Mouse (Mus musculus): ENCODE measurements around the gene Orai1. TPM values are rescaled to one million over a fixed set of nuclear protein-coding genes. Genes with fewer than 3 reads are reported as not detected.

The Orai1 gene
- polyA plus RNA-seq, 1 experiment, result 133 TPM

GRCm38 (mm10) chr5:123033646-123034160 lies 18.8 kb downstream of the Orai1 start:
- H3K27ac ChIP-seq (ENCODE audit: insufficient read depth, low read depth, low read length), result no peak overlapping the region
- WGBS, result 70% methylated on average over 7 of the region's 7 CpGs
- TF ChIP-seq POLR2A (IDR thresholded peaks at IDR 0.05; ENCODE audit: low read depth, low read length), result no peak
- no peak for TF ChIP-seq CTCF (IDR thresholded peaks at IDR 0.05; ENCODE audit: extremely low read depth, insufficient read length, insufficient replicate concordance, low read depth, low read length)
- peaks cover 22% of the 10 kb centered on the region for H3K4me1 ChIP-seq (ENCODE audit: control insufficient read depth, insufficient read depth, insufficient read length, low read length)
- peaks cover 15% of the 10 kb centered on the region for H3K36me3 ChIP-seq (ENCODE audit: control insufficient read depth, insufficient read depth, low read length)
- no peak overlapping the region for H3K4me3 ChIP-seq (ENCODE audit: low read depth, low read length)
- no peaks in the 10 kb centered on the region for H3K27me3 ChIP-seq (ENCODE audit: control insufficient read depth, insufficient read depth, low read length)

- no peaks in the 10 kb centered on the region for H3K27me3 ChIP-seq (ENCODE audit: control insufficient read depth, insufficient read depth, low read length)
- H3K36me3 ChIP-seq (ENCODE audit: control insufficient read depth, insufficient read depth, low read length), result peaks cover 7% of the 10 kb centered on the region; the same call in 1 of the 2 replicates
- TF ChIP-seq POLR2A (IDR thresholded peaks at IDR 0.05; ENCODE audit: low read depth, low read length) (no peak), CTCF (IDR thresholded peaks at IDR 0.05; ENCODE audit: extremely low read depth, insufficient read length, insufficient replicate concordance, low read depth, low read length) (no peak)
- H3K4me1 ChIP-seq (ENCODE audit: control insufficient read depth, insufficient read depth, insufficient read length, low read length), result peaks cover 27% of the 10 kb centered on the region
- peak overlapping the region; percentile 77 for H3K27ac ChIP-seq (ENCODE audit: insufficient read depth, low read depth, low read length)
- 38% methylated on average over 4 of the region's 4 CpGs for WGBS
- no peak overlapping the region for H3K4me3 ChIP-seq (ENCODE audit: low read depth, low read length)
Observed at GRCm38 (mm10) chr5:123035089-123035488, 20.2 kb downstream of the Orai1 start.

DNA sequence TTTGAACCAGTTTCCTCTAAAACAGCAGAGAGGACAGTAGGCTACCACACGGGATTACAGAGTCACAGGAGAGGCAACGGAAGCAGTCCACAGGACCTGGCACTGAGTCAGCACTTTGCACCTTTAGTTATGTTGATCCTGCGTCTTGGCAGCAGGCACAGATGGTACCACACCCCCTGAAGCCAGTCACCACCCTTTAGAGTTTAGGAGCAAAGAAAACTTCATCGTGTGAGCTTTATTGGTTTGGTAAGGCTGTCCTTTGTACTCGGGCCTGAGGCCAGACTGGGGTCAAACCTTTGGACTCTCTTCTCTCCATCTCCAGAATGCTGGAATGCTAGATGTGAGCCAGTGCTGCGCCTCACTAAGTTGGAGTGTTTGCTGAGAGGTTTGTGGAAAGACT lies 20.7 kb downstream of the Orai1 start:
- 6% methylated on average over 6 of the region's 6 CpGs for WGBS
- H3K27ac ChIP-seq (ENCODE audit: insufficient read depth, low read depth, low read length), result peak overlapping the region; percentile 77
- TF ChIP-seq POLR2A (IDR thresholded peaks at IDR 0.05; ENCODE audit: low read depth, low read length), result no peak
- no peak for TF ChIP-seq CTCF (IDR thresholded peaks at IDR 0.05; ENCODE audit: extremely low read depth, insufficient read length, insufficient replicate concordance, low read depth, low read length)
- peaks cover 4% of the 10 kb centered on the region; the same call in 1 of the 2 replicates for H3K36me3 ChIP-seq (ENCODE audit: control insufficient read depth, insufficient read depth, low read length)
- H3K4me1 ChIP-seq (ENCODE audit: control insufficient read depth, insufficient read depth, insufficient read length, low read length), result peaks cover 27% of the 10 kb centered on the region
- H3K27me3 ChIP-seq (ENCODE audit: control insufficient read depth, insufficient read depth, low read length), result no peaks in the 10 kb centered on the region
- no peak overlapping the region for H3K4me3 ChIP-seq (ENCODE audit: low read depth, low read length)

- Histone ChIP-seq H3K4me3 (ENCODE audit: low read depth, low read length) (no peak overlapping the region), H3K27ac (ENCODE audit: insufficient read depth, low read depth, low read length) (no peak overlapping the region), H3K27me3 (ENCODE audit: control insufficient read depth, insufficient read depth, low read length) (no peaks in the 10 kb centered on the region), H3K36me3 (ENCODE audit: control insufficient read depth, insufficient read depth, low read length) (no peaks in the 10 kb centered on the region), H3K4me1 (ENCODE audit: control insufficient read depth, insufficient read depth, insufficient read length, low read length) (peaks cover 27% of the 10 kb centered on the region)
- WGBS, result 86% methylated on average over 5 of the region's 5 CpGs
- TF ChIP-seq CTCF (IDR thresholded peaks at IDR 0.05; ENCODE audit: extremely low read depth, insufficient read length, insufficient replicate concordance, low read depth, low read length) (no peak), POLR2A (IDR thresholded peaks at IDR 0.05; ENCODE audit: low read depth, low read length) (no peak)
Observed at GRCm38 (mm10) chr5:123038115-123038514, 23.2 kb downstream of the Orai1 start.

- 2% methylated on average over 25 of the region's 25 CpGs for WGBS
- H3K27me3 ChIP-seq (ENCODE audit: control insufficient read depth, insufficient read depth, low read length), result no peaks in the 10 kb centered on the region
- H3K27ac ChIP-seq (ENCODE audit: insufficient read depth, low read depth, low read length), result peak overlapping the region; percentile 28
- peak; percentile 40; the same call in 1 of the 2 replicates for TF ChIP-seq POLR2A (IDR thresholded peaks at IDR 0.05; ENCODE audit: low read depth, low read length)
- no peak for TF ChIP-seq CTCF (IDR thresholded peaks at IDR 0.05; ENCODE audit: extremely low read depth, insufficient read length, insufficient replicate concordance, low read depth, low read length)
- H3K4me3 ChIP-seq (ENCODE audit: low read depth, low read length), result peak overlapping the region; percentile 57
- no peaks in the 10 kb centered on the region for H3K36me3 ChIP-seq (ENCODE audit: control insufficient read depth, insufficient read depth, low read length)
- peaks cover 24% of the 10 kb centered on the region for H3K4me1 ChIP-seq (ENCODE audit: control insufficient read depth, insufficient read depth, insufficient read length, low read length)
Observed at GRCm38 (mm10) chr5:123039120-123039752, 24.4 kb downstream of the Orai1 start.

GRCm38 (mm10) chr5:123040796-123041195 lies 25.9 kb downstream of the Orai1 start:
- no peaks in the 10 kb centered on the region for H3K27me3 ChIP-seq (ENCODE audit: control insufficient read depth, insufficient read depth, low read length)
- H3K36me3 ChIP-seq (ENCODE audit: control insufficient read depth, insufficient read depth, low read length), result no peaks in the 10 kb centered on the region
- H3K27ac ChIP-seq (ENCODE audit: insufficient read depth, low read depth, low read length), result no peak overlapping the region
- no peak overlapping the region for H3K4me3 ChIP-seq (ENCODE audit: low read depth, low read length)
- H3K4me1 ChIP-seq (ENCODE audit: control insufficient read depth, insufficient read depth, insufficient read length, low read length), result peaks cover 15% of the 10 kb centered on the region
- 60% methylated on average over 7 of the region's 7 CpGs for WGBS
- TF ChIP-seq POLR2A (IDR thresholded peaks at IDR 0.05; ENCODE audit: low read depth, low read length) (no peak), CTCF (IDR thresholded peaks at IDR 0.05; ENCODE audit: extremely low read depth, insufficient read length, insufficient replicate concordance, low read depth, low read length) (no peak)

GRCm38 (mm10) chr5:123043856-123044255 lies 29.0 kb downstream of the Orai1 start:
- H3K27me3 ChIP-seq (ENCODE audit: control insufficient read depth, insufficient read depth, low read length), result no peaks in the 10 kb centered on the region
- 25% methylated on average over 7 of the region's 7 CpGs for WGBS
- H3K4me3 ChIP-seq (ENCODE audit: low read depth, low read length), result no peak overlapping the region
- H3K4me1 ChIP-seq (ENCODE audit: control insufficient read depth, insufficient read depth, insufficient read length, low read length), result peaks cover 3% of the 10 kb centered on the region; the same call in 1 of the 2 replicates
- no peak overlapping the region for H3K27ac ChIP-seq (ENCODE audit: insufficient read depth, low read depth, low read length)
- no peaks in the 10 kb centered on the region for H3K36me3 ChIP-seq (ENCODE audit: control insufficient read depth, insufficient read depth, low read length)
- TF ChIP-seq CTCF (IDR thresholded peaks at IDR 0.05; ENCODE audit: extremely low read depth, insufficient read length, insufficient replicate concordance, low read depth, low read length) (peak; percentile 74; the same call in 1 of the 2 replicates), POLR2A (IDR thresholded peaks at IDR 0.05; ENCODE audit: low read depth, low read length) (no peak)

Data from small intestine, adult 2 months (tissue).